Mouse (Mus musculus) spleen, adult 2 months (tissue): ENCODE data around the gene Fam172a. TPM values are rescaled to one million over a fixed set of nuclear protein-coding genes. Genes with fewer than 3 reads are reported as not detected.

ENCODE experiments used
- DNase-seq, 2 experiments: peaks; one replicate each; pipeline versions ENCODE4 v3.0.0 to v3.0.0-alpha.2; 2012 to 2021; ENCODE audit warnings: low spot score in 2 of 2, low read depth in 1 of 2
- H3K27ac ChIP-seq: fragments of 200-500 bp; 2 replicates; pipeline ENCODE4 v1.5.1; 2012; ENCODE audit warnings: low read length, inconsistent platforms; ENCODE audit not compliant: insufficient read depth
- H3K27me3 ChIP-seq: fragments of 200-500 bp; 2 replicates; pipeline ENCODE4 v1.6.1; 2012; ENCODE audit warnings: mild to moderate bottlenecking, moderate library complexity, low read length, inconsistent platforms; ENCODE audit not compliant: control insufficient read depth, insufficient read depth
- H3K36me3 ChIP-seq: fragments of 200-500 bp; 2 replicates; pipeline ENCODE4 v1.6.1; 2012; ENCODE audit warnings: mild to moderate bottlenecking, low read length, inconsistent platforms; ENCODE audit not compliant: control insufficient read depth, insufficient read depth
- H3K4me1 ChIP-seq: fragments of 200-500 bp; 2 replicates; pipeline ENCODE4 v1.6.1; 2011; ENCODE audit warnings: inconsistent platforms; ENCODE audit not compliant: control insufficient read depth, insufficient read depth, insufficient read length
- H3K4me3 ChIP-seq: fragments of 200-500 bp; 2 replicates; pipeline ENCODE4 v1.5.1; 2011; ENCODE audit warnings: mild to moderate bottlenecking, inconsistent platforms; ENCODE audit not compliant: insufficient read depth, insufficient read length; ENCODE audit errors: extremely low read depth
- CTCF ChIP-seq: fragments of 200-500 bp; IDR thresholded peaks from 2 replicates; pipeline ENCODE4 v1.5.1; 2011; ENCODE audit warnings: mild to moderate bottlenecking, inconsistent platforms; ENCODE audit not compliant: insufficient read depth, insufficient read length, insufficient replicate concordance; ENCODE audit errors: extremely low read depth
- POLR2A ChIP-seq: fragments of 200-500 bp; IDR thresholded peaks from 2 replicates; pipeline ENCODE4 v1.6.1; 2011; ENCODE audit warnings: low read depth, low read length, inconsistent platforms
- WGBS: fragments of 180-500 bp; shearing (Covaris S2); methylation state at CpG from one replicate; pipeline ENCODE4 v1.1.7; 2018; 5-methylcytosine and 5-hydroxymethylcytosine counted together
- polyA plus RNA-seq: library from polyadenylated mRNA; depleted of rRNA; stranded (reverse); fragments of >200 nt; gene quantifications from 2 replicates; pipeline ENCODE4 v1.2.3, GENCODE M21; 2012

The Fam172a gene
- polyA plus RNA-seq, 1 experiment = 7.1 TPM

DNA sequence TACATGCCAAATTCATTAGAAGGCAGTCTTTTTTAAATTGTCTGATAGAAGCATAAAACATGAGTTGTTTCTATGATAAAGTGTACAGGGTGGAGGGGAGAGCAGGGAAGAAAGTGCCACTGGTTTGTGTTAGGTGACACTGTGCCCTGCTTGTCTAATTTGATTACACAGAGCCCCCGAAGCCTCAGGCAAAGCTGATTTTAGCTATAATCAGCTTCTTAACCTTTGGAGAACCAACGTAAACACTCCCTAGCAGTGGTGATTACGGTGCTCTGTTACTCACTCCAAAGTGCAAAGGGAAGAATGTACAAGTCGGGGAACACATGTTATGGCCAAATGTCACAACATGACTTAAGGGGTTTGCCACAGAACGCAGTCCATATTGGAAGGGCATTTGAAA, 343.3 kb downstream of the Fam172a start:
- Histone ChIP-seq H3K27me3 (no peaks in the 10 kb centered on the region), H3K4me1 (no peaks in the 10 kb centered on the region; the same call in 1 of the 2 replicates), H3K27ac (no peak overlapping the region), H3K36me3 (no peaks in the 10 kb centered on the region), H3K4me3 (no peak overlapping the region)
- 95% methylated on average over 5 of the region's 5 CpGs for WGBS
- no peak for DNase-seq
- no peak for TF ChIP-seq POLR2A
- TF ChIP-seq CTCF = no peak

DNA sequence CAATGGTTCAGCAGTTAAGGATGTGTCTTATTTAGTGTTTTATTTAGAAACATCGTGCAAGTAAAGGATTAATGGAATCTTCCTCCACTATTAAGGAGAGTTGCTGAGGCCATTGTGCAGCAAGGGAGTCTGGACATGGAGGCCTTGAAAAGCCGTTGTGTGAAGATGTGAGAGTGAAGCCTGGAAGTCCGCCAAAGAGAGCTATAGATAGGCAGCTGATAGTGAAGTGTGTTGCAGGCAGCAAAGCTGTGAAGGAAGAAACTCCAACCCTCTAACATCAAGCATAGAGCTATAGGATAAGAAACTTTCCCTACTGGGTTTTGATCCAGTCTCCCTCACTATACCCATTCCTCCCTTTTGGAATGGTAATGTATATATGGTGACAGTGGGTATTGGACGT, 385.9 kb downstream of the Fam172a start:
- WGBS = 88% methylated on average over 4 of the region's 4 CpGs
- Histone ChIP-seq H3K36me3 (no peaks in the 10 kb centered on the region), H3K27ac (no peak overlapping the region), H3K4me1 (no peaks in the 10 kb centered on the region), H3K27me3 (no peaks in the 10 kb centered on the region), H3K4me3 (no peak overlapping the region)
- TF ChIP-seq POLR2A = no peak
- no peak for TF ChIP-seq CTCF
- no peak for DNase-seq

DNA sequence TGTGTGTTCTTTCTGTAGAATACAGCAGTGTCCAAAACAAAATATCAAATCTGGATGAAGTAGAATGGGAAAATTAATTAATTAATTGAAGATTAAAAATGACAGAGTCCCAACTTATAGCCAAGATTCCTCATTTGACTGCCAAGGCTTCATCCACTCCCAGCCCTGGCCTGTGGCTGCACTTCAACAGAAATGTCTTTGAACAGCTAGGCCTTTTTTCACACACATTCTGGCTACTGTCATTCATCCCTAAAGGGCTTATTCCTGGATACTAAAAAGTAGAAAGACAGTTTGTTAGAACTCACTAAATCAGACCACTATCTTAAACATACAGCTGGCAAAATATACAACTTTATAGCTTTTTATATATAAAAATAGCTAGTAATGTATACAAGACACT, 388.9 kb downstream of the Fam172a start:
- Histone ChIP-seq H3K27me3 (no peaks in the 10 kb centered on the region), H3K27ac (no peak overlapping the region), H3K36me3 (no peaks in the 10 kb centered on the region), H3K4me1 (no peaks in the 10 kb centered on the region), H3K4me3 (no peak overlapping the region)
- TF ChIP-seq POLR2A (no peak), CTCF (no peak)
- no peak for DNase-seq

DNA sequence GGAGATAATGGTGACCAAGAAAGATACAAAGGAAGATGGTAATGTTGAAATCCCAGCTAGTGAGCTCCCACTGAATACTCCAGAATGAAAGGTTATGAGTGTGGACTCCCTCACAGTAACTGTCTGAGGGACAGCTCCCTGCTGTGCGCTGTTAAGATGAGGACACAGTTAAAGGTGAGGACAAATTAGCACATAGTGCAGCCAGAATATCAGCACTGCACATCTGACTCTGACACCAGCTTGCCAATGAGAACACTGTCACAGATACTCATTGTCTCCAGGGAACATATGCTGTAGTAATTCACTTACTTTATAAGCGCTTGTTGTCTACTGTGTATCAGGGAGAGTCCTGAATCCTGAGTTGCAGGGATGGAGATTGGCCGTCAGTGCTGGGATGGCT, 390.1 kb downstream of the Fam172a start:
- H3K27me3 ChIP-seq = no peaks in the 10 kb centered on the region

DNA sequence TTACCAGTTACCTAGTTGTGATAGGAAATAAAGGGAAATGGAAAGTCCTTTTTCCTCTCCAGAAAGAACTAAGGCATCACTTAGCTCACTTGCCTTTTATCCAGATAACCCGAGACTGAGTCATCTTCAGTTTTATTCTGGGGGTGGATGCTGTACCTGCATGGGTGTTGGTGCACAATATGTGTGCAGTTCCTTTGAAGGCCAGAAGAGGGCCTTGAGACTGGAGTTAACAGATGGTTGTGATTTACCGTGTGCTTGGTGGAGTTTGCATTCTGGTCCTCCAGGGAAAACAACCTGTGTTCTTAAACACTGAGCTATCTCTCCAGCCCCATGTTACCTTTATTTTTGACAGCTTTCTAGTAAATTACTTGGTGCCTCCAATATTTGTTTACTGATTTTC, 392.5 kb downstream of the Fam172a start:
- Histone ChIP-seq H3K4me3 (no peak overlapping the region), H3K27me3 (no peaks in the 10 kb centered on the region), H3K27ac (no peak overlapping the region), H3K36me3 (no peaks in the 10 kb centered on the region), H3K4me1 (no peaks in the 10 kb centered on the region)
- TF ChIP-seq POLR2A (no peak), CTCF (no peak)
- no peak for DNase-seq
- WGBS = 90% methylated on average over 2 of the region's 2 CpGs

More for the DNA sequence above, 390.1 kb downstream of the Fam172a start:
- H3K27ac ChIP-seq = no peak overlapping the region
- TF ChIP-seq POLR2A = no peak
- TF ChIP-seq CTCF = no peak
- no peaks in the 10 kb centered on the region for H3K4me1 ChIP-seq
- DNase-seq = no peak
- H3K36me3 ChIP-seq = no peaks in the 10 kb centered on the region
- WGBS = 95% methylated on average over 3 of the region's 3 CpGs
- H3K4me3 ChIP-seq = no peak overlapping the region

DNA sequence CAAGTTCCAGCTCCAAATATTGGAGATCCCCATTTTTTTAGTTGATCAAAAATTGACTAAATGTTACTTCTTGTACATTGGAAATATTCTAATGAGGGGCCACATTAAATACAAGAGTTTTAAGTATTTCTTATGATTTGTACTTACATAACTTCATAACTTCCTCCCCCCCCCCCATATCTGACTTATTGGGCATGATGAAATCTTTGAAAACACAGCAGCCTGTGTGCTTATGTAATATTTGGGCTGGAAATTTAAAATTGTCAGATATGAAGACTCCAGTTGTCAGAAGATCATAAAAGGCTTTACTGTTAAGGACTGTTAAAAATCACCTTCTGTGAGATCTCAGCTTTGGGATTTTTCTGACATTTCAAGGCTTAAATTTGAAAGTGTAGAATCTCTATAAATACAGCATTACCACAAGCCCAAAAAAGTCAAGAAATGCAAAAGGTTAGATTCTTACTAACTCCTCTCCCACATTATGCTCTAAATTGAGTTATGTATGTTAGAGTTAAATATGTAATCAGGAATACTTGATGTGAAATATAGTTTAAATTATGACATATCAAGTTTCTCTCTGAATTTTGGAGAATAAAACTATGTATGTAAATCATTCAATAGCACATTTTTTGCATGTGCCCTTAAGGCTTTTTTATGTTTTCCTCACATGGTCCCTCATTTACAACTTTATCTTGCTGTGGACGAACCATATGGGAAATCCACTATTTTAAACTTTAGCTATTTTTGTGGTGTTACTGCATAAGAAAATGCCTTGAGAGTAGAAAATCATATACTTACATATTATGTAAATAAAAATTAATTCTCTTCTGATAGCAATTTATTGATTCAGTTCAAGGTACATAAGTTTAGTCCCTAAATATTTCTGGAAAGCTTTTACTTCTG, 393.5 kb downstream of the Fam172a start:
- Histone ChIP-seq H3K4me1 (no peaks in the 10 kb centered on the region), H3K4me3 (no peak overlapping the region), H3K27ac (no peak overlapping the region), H3K36me3 (no peaks in the 10 kb centered on the region), H3K27me3 (no peaks in the 10 kb centered on the region)
- no peak for DNase-seq
- TF ChIP-seq CTCF (no peak), POLR2A (no peak)
- 92% methylated on average over 1 of the region's 1 CpGs for WGBS

DNA sequence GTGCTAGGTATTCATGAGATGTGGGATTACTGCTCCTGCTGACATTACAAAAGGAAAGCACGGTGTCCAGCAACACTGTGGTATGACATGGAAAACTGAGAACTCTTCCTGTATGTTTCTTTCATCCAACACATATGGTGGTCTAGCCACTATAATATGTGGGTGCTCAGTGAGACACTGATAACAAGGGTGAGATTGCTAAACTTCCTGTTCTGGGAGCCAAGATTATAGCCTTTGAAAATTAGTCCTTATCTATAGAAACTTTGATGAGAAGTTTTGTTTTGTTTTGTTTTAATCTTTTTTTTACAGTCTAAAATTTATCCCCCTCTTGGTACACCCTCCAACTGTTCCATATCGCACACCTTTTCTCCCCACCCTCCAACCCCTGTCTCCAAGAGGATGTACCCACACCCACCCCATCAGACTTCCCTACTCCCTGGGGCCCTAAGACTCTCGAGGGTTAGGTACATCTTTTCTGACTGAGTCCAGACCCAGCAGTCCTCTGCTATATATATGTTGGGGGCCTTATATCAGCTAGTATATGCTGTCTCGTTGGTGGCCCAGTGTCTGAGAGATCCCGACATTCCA, 397.1 kb downstream of the Fam172a start:
- WGBS = 83% methylated on average over 5 of the region's 5 CpGs
- Histone ChIP-seq H3K27ac (no peak overlapping the region), H3K27me3 (no peaks in the 10 kb centered on the region), H3K4me3 (no peak overlapping the region), H3K36me3 (no peaks in the 10 kb centered on the region), H3K4me1 (no peaks in the 10 kb centered on the region)
- TF ChIP-seq CTCF = no peak
- TF ChIP-seq POLR2A = no peak
- no peak for DNase-seq
